8 mouse cellular contexts compared by ENCODE assay signal in genomic region chr19:44266458-44266823, GRCm38 (mm10). TPM values are rescaled to one million over a fixed set of nuclear protein-coding genes. Genes with fewer than 3 reads are reported as not detected.
DNase-seq lines count a peak whose midpoint lies in the region; ATAC-seq and TF ChIP-seq lines count a peak whose summit lies in the region.

No protein-coding gene starts in this region.

- no peaks in the 10 kb centered on the region for H3K9me3 ChIP-seq in heart, embryonic 11.5 days (replicated peaks; ENCODE audit: control insufficient read depth, low read length)
- no peaks in the 10 kb centered on the region for H3K9me3 ChIP-seq in E14TG2a.4 (ENCODE audit: low read length)
- H3K9me3 ChIP-seq in forebrain, embryonic 12.5 days, result no peaks in the 10 kb centered on the region
- no peaks in the 10 kb centered on the region for H3K9me3 ChIP-seq in liver, embryonic 16.5 days (replicated peaks; ENCODE audit: control insufficient read depth, low read length)

- no peaks in the 10 kb centered on the region for H3K36me3 ChIP-seq in heart, embryonic 11.5 days (ENCODE audit: control insufficient read depth, insufficient read depth, low read length)
- H3K36me3 ChIP-seq in E14TG2a.4 (ENCODE audit: insufficient read depth, low read length), result no peaks in the 10 kb centered on the region
- H3K36me3 ChIP-seq in forebrain, embryonic 12.5 days (replicated peaks), result no peaks in the 10 kb centered on the region
- no peaks in the 10 kb centered on the region for H3K36me3 ChIP-seq in liver, embryonic 16.5 days (ENCODE audit: control insufficient read depth, insufficient read depth)

- intact Hi-C loops in heart, postnatal 25 days (cut with DNase I), result no loop called here

- TF ChIP-seq CTCF in E14TG2a.4 (conservative IDR thresholded peaks at IDR 0.05; ENCODE audit: low read length), result no peak

- no peak for DNase-seq in heart, postnatal 25 days (ENCODE audit: low spot score)
- DNase-seq in adrenal gland, postnatal 25 days, result no peak
- no peak for DNase-seq in T-cell, adult 2 months (ENCODE audit: low spot score)
- no peak for DNase-seq in natural killer cell, adult 2 months (ENCODE audit: low spot score in 2 of 2)

- no peaks in the 10 kb centered on the region for H3K27me3 ChIP-seq in heart, embryonic 11.5 days (ENCODE audit: control insufficient read depth, insufficient read depth, low read length)
- no peaks in the 10 kb centered on the region for H3K27me3 ChIP-seq in E14TG2a.4 (ENCODE audit: insufficient read depth, low read length)
- H3K27me3 ChIP-seq in forebrain, embryonic 12.5 days, result no peaks in the 10 kb centered on the region
- H3K27me3 ChIP-seq in liver, embryonic 16.5 days (ENCODE audit: control insufficient read depth, insufficient read depth, low read depth, low read length), result no peaks in the 10 kb centered on the region

- WGBS in heart, embryonic 11.5 days (ENCODE audit: insufficient replicate concordance), result 7% methylated on average over 6 of the region's 6 CpGs
- whole genome bisulfite sequencing in forebrain, embryonic 12.5 days, result 3% methylated on average over 6 of the region's 6 CpGs
- WGBS in liver, embryonic 16.5 days (ENCODE audit: insufficient replicate concordance), result 12% methylated on average over 6 of the region's 6 CpGs

- H3K4me3 ChIP-seq in heart, embryonic 11.5 days (ENCODE audit: low read depth, low read length), result peak overlapping the region; percentile 58
- peak overlapping the region; percentile 78 for H3K4me3 ChIP-seq in E14TG2a.4 (replicated peaks; ENCODE audit: low read length)
- H3K4me3 ChIP-seq in forebrain, embryonic 12.5 days (replicated peaks), result peak overlapping the region; percentile 46
- peak overlapping the region; percentile 67 for H3K4me3 ChIP-seq in liver, embryonic 16.5 days (ENCODE audit: low read depth, low read length)

- peak overlapping the region; percentile 81; the same call in 1 of the 2 replicates for H3K9ac ChIP-seq in heart, embryonic 11.5 days (ENCODE audit: low read depth, low read length)
- H3K9ac ChIP-seq in forebrain, embryonic 12.5 days, result peak overlapping the region; percentile 62; the same call in 1 of the 2 replicates
- peak overlapping the region; percentile 75 for H3K9ac ChIP-seq in liver, embryonic 16.5 days (ENCODE audit: low read depth, low read length)

- H3K27ac ChIP-seq in heart, embryonic 11.5 days (ENCODE audit: low read depth, low read length), result peak overlapping the region; percentile 95
- H3K27ac ChIP-seq in forebrain, embryonic 12.5 days, result peak overlapping the region; percentile 84
- H3K27ac ChIP-seq in liver, embryonic 16.5 days (ENCODE audit: low read length), result peak overlapping the region; percentile 95

- no peaks in the 10 kb centered on the region for H3K4me1 ChIP-seq in heart, embryonic 11.5 days (ENCODE audit: control insufficient read depth, insufficient read depth, low read length)
- peaks cover 77% of the 10 kb centered on the region for H3K4me1 ChIP-seq in E14TG2a.4 (replicated peaks; ENCODE audit: low read depth, low read length)
- H3K4me1 ChIP-seq in forebrain, embryonic 12.5 days, result peaks cover 19% of the 10 kb centered on the region
- H3K4me1 ChIP-seq in liver, embryonic 16.5 days (ENCODE audit: control insufficient read depth, low read depth, low read length), result peaks cover 38% of the 10 kb centered on the region

- ATAC-seq in heart, embryonic 11.5 days (replicated peaks; ENCODE audit: insufficient number of reproducible peaks, low FRiP score, low TSS enrichment), result no peak
- ATAC-seq in forebrain, embryonic 12.5 days (ENCODE audit: low FRiP score), result peak; percentile 36
- ATAC-seq in liver, embryonic 16.5 days (ENCODE audit: low read depth), result 0 out of 2 replicates have a peak, but pooled peaks have one; percentile 12

- peak overlapping the region; percentile 82 for H3K4me2 ChIP-seq in heart, embryonic 11.5 days
- H3K4me2 ChIP-seq in forebrain, embryonic 12.5 days, result peak overlapping the region; percentile 67
- H3K4me2 ChIP-seq in liver, embryonic 16.5 days (ENCODE audit: low read depth, low read length), result peak overlapping the region; percentile 72

RNA-seq across cellular contexts. Expression of gene Scd2, which starts 27.0 kb away (rescaled TPM):
- 150 and 188 TPM in 2 replicates for polyA plus RNA-seq in heart, embryonic 11.5 days (2014; fragmentation: Nextera tagmentation; extraction: Ambion mirVana)
- 10 to 100 TPM; 12.5 to 13.1 TPM for total RNA-seq in heart, postnatal 25 days (2021)
- 470 and 492 TPM in 2 replicates for polyA plus RNA-seq in forebrain, embryonic 12.5 days (2016; fragmentation: Nextera tagmentation; extraction: Ambion mirVana)
- polyA plus RNA-seq in liver, embryonic 16.5 days (2015; fragmentation: Nextera tagmentation; extraction: Ambion mirVana), result 131 and 147 TPM in 2 replicates
- total RNA-seq in adrenal gland, postnatal 25 days (2021), result 749 and 764 TPM in 2 replicates
